Mouse (Mus musculus): ENCODE results near the gene Hexdc. TPM values are rescaled to one million over a fixed set of nuclear protein-coding genes. Genes with fewer than 3 reads are reported as not detected.

Hexdc gene
- polyA plus RNA-seq, 1 experiment from 2014 or later, result 40.9 TPM

DNA sequence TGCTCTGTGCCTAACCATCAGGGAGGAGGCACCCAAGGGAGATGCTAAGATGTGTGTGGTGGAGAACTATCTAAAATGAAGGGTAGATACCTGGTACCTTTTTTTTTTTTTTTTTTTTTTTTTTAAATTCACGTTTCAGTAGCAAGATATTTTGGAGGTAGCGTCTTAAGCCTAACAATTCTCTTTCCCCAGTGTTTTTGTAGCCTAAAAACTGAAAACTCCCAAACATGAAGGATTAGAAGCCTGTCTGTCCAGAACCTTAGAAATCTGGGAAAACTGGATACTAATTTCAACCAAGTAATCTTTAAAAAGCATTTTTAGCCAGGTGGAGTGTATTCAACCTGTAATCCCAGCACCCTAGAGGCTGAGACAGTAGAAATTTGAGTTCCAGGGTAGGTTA lies 56.8 kb downstream of the Hexdc start:
- Histone ChIP-seq H3K4me1 (ENCODE audit: control insufficient read depth, insufficient read depth, low read length) (peaks cover 26% of the 10 kb centered on the region), H3K4me3 (ENCODE audit: low read depth, low read length) (peak overlapping the region; percentile 99), H3K4me2 (ENCODE audit: low read length) (peak overlapping the region; percentile 99), H3K9me3 (replicated peaks; ENCODE audit: control insufficient read depth, low read length, poor library complexity, severe bottlenecking) (no peaks in the 10 kb centered on the region), H3K27ac (ENCODE audit: low read length) (no peak overlapping the region), H3K27me3 (ENCODE audit: control insufficient read depth, insufficient read depth, low read depth, low read length) (no peaks in the 10 kb centered on the region), H3K36me3 (ENCODE audit: control insufficient read depth, insufficient read depth, low read length) (peaks cover 2% of the 10 kb centered on the region; the same call in 1 of the 2 replicates), H3K9ac (ENCODE audit: low read depth, low read length) (peak overlapping the region; percentile 99)
- WGBS, result 48% methylated on average over 2 of the region's 2 CpGs
- no peak for ATAC-seq

Other genes starting within 250 kb of the Hexdc start
- gene Csnk1d, start 213.1 kb upstream of the Hexdc start, polyA plus RNA-seq (2015; fragmentation: Nextera tagmentation; extraction: Ambion mirVana), result 153 and 161 TPM in 2 replicates
- not detected in 2 replicates for gene Cd7, start 165.0 kb upstream of the Hexdc start, polyA plus RNA-seq (2015; fragmentation: Nextera tagmentation; extraction: Ambion mirVana)
- gene Sectm1b, start 140.9 kb upstream of the Hexdc start, polyA plus RNA-seq (2015; fragmentation: Nextera tagmentation; extraction: Ambion mirVana), result not detected in 2 replicates
- gene Sectm1a, start 123.2 kb upstream of the Hexdc start, polyA plus RNA-seq (2015; fragmentation: Nextera tagmentation; extraction: Ambion mirVana), result not detected in 2 replicates
- not detected in 2 replicates for gene Tex19.2, start 85.8 kb upstream of the Hexdc start, polyA plus RNA-seq (2015; fragmentation: Nextera tagmentation; extraction: Ambion mirVana)
- not detected in 2 replicates for gene Tex19.1, start 58.3 kb upstream of the Hexdc start, polyA plus RNA-seq (2015; fragmentation: Nextera tagmentation; extraction: Ambion mirVana)
- gene Uts2r, start 44.2 kb upstream of the Hexdc start, polyA plus RNA-seq (2015; fragmentation: Nextera tagmentation; extraction: Ambion mirVana), result 0.83 and 1.1 TPM in 2 replicates
- gene Ogfod3, start 278 bp downstream of the Hexdc start, polyA plus RNA-seq (2015; fragmentation: Nextera tagmentation; extraction: Ambion mirVana), result 24.0 and 27.6 TPM in 2 replicates
- 39.6 and 40.3 TPM in 2 replicates for gene Cybc1, start 24.9 kb downstream of the Hexdc start, polyA plus RNA-seq (2015; fragmentation: Nextera tagmentation; extraction: Ambion mirVana)
- gene Narf, start 32.8 kb downstream of the Hexdc start, polyA plus RNA-seq (2015; fragmentation: Nextera tagmentation; extraction: Ambion mirVana), result 93.1 and 104 TPM in 2 replicates
- 11.6 and 14.0 TPM in 2 replicates for gene Foxk2, start 55.6 kb downstream of the Hexdc start, polyA plus RNA-seq (2015; fragmentation: Nextera tagmentation; extraction: Ambion mirVana)
- gene Wdr45b, start 150.0 kb downstream of the Hexdc start, polyA plus RNA-seq (2015; fragmentation: Nextera tagmentation; extraction: Ambion mirVana), result 83.4 and 85.7 TPM in 2 replicates
- gene Rab40b, start 183.8 kb downstream of the Hexdc start, polyA plus RNA-seq (2015; fragmentation: Nextera tagmentation; extraction: Ambion mirVana), result 16.0 and 17.6 TPM in 2 replicates
- 8.2 and 12.4 TPM in 2 replicates for gene Fn3krp, start 217.0 kb downstream of the Hexdc start, polyA plus RNA-seq (2015; fragmentation: Nextera tagmentation; extraction: Ambion mirVana)
- gene Fn3k, start 230.5 kb downstream of the Hexdc start, polyA plus RNA-seq (2015; fragmentation: Nextera tagmentation; extraction: Ambion mirVana), result 4.3 and 6.0 TPM in 2 replicates
- 60.6 and 62.5 TPM in 2 replicates for gene Tbcd, start 247.5 kb downstream of the Hexdc start, polyA plus RNA-seq (2015; fragmentation: Nextera tagmentation; extraction: Ambion mirVana)

All from midbrain, embryonic 16.5 days (tissue).